Mouse (Mus musculus) forebrain, embryonic 16.5 days (tissue): ENCODE data around the gene Dcakd. TPM values are rescaled to one million over a fixed set of nuclear protein-coding genes. Genes with fewer than 3 reads are reported as not detected.

Source experiments
- ATAC-seq: fragments of 200-750 bp; cut with Nextera tagmentation; 2 replicates; pipeline ENCODE4 v1.8.0; 2017; ENCODE audit warnings: mild to moderate bottlenecking, moderate library complexity
- H3K27ac ChIP-seq: fragments of 300-500 bp; sonication (generic); 2 replicates; pipeline ENCODE4 v1.5.1; 2014; ENCODE audit warnings: low read length, control low read depth
- H3K27me3 ChIP-seq: fragments of 300-500 bp; sonication (generic); replicated peaks from 2 replicates; pipeline ENCODE4 v1.6.1; 2014; ENCODE audit warnings: low read length; ENCODE audit not compliant: control insufficient read depth, insufficient read depth
- H3K36me3 ChIP-seq: fragments of 300-500 bp; sonication (generic); 2 replicates; pipeline ENCODE4 v1.6.1; 2014; ENCODE audit not compliant: control insufficient read depth, insufficient read depth
- H3K4me1 ChIP-seq: fragments of 300-500 bp; sonication (generic); replicated peaks from 2 replicates; pipeline ENCODE4 v1.6.1; 2014; ENCODE audit warnings: low read length; ENCODE audit not compliant: control insufficient read depth, insufficient read depth
- H3K4me2 ChIP-seq: fragments of 300-500 bp; sonication (generic); 2 replicates; pipeline ENCODE4 v1.6.1; 2014; ENCODE audit warnings: mild to moderate bottlenecking, low read length, control low read depth
- H3K4me3 ChIP-seq: fragments of 300-500 bp; sonication (generic); replicated peaks from 2 replicates; pipeline ENCODE4 v1.5.1; 2014; ENCODE audit warnings: mild to moderate bottlenecking, low read length, control low read depth
- H3K9ac ChIP-seq: fragments of 300-500 bp; sonication (generic); replicated peaks from 2 replicates; pipeline ENCODE4 v1.6.1; 2014; ENCODE audit warnings: low read depth, low read length, control low read depth
- H3K9me3 ChIP-seq: fragments of 300-500 bp; sonication (generic); 2 replicates; pipeline ENCODE4 v1.6.1; 2016; ENCODE audit warnings: low read length; ENCODE audit not compliant: control insufficient read depth
- WGBS: fragments of 180-500 bp; shearing (Covaris S2); extraction: QIAGEN DNeasy Blood & Tissue Kit; methylation state at CpG from one replicate; pipeline ENCODE4 v1.1.7; 2014; 5-methylcytosine and 5-hydroxymethylcytosine counted together
- polyA plus RNA-seq: library from polyadenylated mRNA; unstranded; fragments of >200 nt; fragmentation: Nextera tagmentation; extraction: Ambion mirVana; gene quantifications from 2 replicates; pipeline ENCODE4 v1.2.1, GENCODE M21; 2015

Gene Dcakd
- polyA plus RNA-seq, 1 experiment from 2014 or later = 166 TPM

GRCm38 (mm10) chr11:103068272-103068671, 40.1 kb upstream of the Dcakd start:
- Histone ChIP-seq H3K4me1 (no peaks in the 10 kb centered on the region), H3K9ac (no peak overlapping the region), H3K27ac (no peak overlapping the region), H3K4me3 (no peak overlapping the region), H3K9me3 (no peaks in the 10 kb centered on the region), H3K36me3 (peaks cover 31% of the 10 kb centered on the region), H3K4me2 (no peak overlapping the region), H3K27me3 (no peaks in the 10 kb centered on the region)
- 93% methylated on average over 4 of the region's 4 CpGs for WGBS
- ATAC-seq = no peak

GRCm38 (mm10) chr11:103067457-103068001, 39.4 kb upstream of the Dcakd start:
- Histone ChIP-seq H3K4me3 (no peak overlapping the region), H3K27me3 (no peaks in the 10 kb centered on the region), H3K4me1 (no peaks in the 10 kb centered on the region), H3K9me3 (no peaks in the 10 kb centered on the region), H3K4me2 (no peak overlapping the region), H3K27ac (no peak overlapping the region), H3K9ac (no peak overlapping the region), H3K36me3 (peaks cover 31% of the 10 kb centered on the region)
- 83% methylated on average over 8 of the region's 8 CpGs for WGBS
- no peak for ATAC-seq

GRCm38 (mm10) chr11:103067051-103067361, 38.9 kb upstream of the Dcakd start:
- no peak overlapping the region for H3K9ac ChIP-seq
- no peak overlapping the region for H3K4me2 ChIP-seq
- peaks cover 31% of the 10 kb centered on the region for H3K36me3 ChIP-seq
- 96% methylated on average over 6 of the region's 6 CpGs for WGBS
- H3K4me3 ChIP-seq = no peak overlapping the region
- H3K9me3 ChIP-seq = no peaks in the 10 kb centered on the region
- ATAC-seq = no peak
- H3K27ac ChIP-seq = no peak overlapping the region
- no peaks in the 10 kb centered on the region for H3K4me1 ChIP-seq
- H3K27me3 ChIP-seq = no peaks in the 10 kb centered on the region

DNA sequence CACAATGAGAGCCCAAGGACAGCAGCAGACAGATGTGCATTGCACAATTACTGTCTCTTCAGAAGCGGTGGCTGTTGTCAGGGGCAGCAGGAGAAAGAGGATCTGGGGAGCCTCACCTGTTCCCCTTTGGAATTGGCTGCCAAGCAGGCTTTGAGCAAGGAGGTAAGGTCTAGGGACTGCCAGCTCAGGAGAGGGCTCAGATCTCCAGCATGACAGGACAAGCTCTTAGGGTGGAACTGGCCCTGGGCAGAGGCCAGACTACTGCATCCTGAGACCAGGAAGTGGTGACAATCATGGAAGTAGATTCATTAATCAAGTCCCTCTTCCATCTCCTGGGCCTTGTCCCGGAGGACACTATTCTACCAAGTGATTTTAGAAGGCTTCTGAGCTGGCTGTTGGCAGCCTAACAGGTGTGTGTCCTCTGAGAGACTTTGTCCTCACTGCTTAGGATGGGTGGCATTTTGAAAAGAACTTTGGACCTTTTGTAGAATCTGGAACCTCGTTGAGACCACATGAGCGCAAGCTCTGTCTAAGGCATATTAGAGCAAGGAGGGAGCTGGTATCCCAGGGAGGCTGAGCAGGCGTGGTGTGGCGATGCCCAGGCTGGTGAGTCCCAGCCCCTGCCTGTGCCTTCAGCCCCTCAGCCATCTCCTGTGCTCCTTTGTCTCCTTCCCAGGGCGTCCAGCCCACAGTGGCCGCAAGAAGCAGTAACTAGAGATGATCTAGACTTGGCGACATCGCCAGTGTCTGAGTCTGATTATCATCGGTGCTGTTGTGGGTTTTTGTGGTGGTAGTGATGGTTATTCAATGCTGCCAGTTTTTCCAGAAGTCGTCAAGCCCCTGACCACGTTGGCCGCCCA, 38.3 kb upstream of the Dcakd start:
- H3K36me3 ChIP-seq = peaks cover 31% of the 10 kb centered on the region
- WGBS = 93% methylated on average over 14 of the region's 14 CpGs
- H3K27me3 ChIP-seq = no peaks in the 10 kb centered on the region

GRCm38 (mm10) chr11:103058499-103059085, 30.5 kb upstream of the Dcakd start:
- H3K9me3 ChIP-seq = no peaks in the 10 kb centered on the region
- H3K36me3 ChIP-seq = peaks cover 35% of the 10 kb centered on the region
- 76% methylated on average over 3 of the region's 3 CpGs for WGBS
- no peaks in the 10 kb centered on the region for H3K27me3 ChIP-seq
- H3K9ac ChIP-seq = no peak overlapping the region
- no peak overlapping the region for H3K4me3 ChIP-seq
- no peak overlapping the region for H3K4me2 ChIP-seq
- ATAC-seq = no peak
- no peaks in the 10 kb centered on the region for H3K4me1 ChIP-seq
- H3K27ac ChIP-seq = no peak overlapping the region

More for the DNA sequence above, 38.3 kb upstream of the Dcakd start:
- Histone ChIP-seq H3K9me3 (no peaks in the 10 kb centered on the region), H3K27ac (no peak overlapping the region), H3K9ac (no peak overlapping the region), H3K4me1 (no peaks in the 10 kb centered on the region), H3K4me3 (no peak overlapping the region), H3K4me2 (no peak overlapping the region)
- ATAC-seq = no peak

DNA sequence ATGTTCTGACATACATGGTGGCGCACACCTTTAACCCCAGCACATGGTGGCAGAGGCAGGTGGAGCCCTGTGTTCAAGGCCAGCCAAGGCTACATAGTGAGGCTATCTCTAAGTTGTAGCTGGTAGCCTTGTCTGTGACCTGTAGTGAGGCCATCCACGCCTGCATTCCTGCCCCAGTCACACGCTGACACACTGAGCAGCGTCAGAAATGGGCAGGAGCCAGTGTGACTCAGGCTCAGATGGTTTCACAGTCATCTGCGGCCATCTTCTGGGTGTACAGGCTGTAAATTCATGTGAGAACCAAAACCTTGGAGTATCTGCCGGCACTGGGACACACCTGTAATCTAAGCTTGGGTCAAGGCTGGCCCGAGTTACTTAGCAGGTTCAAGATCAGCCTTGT, 28.5 kb upstream of the Dcakd start:
- Histone ChIP-seq H3K27ac (no peak overlapping the region), H3K4me1 (no peaks in the 10 kb centered on the region), H3K4me2 (no peak overlapping the region), H3K9ac (no peak overlapping the region), H3K9me3 (no peaks in the 10 kb centered on the region), H3K4me3 (no peak overlapping the region), H3K36me3 (peaks cover 39% of the 10 kb centered on the region), H3K27me3 (no peaks in the 10 kb centered on the region)
- no peak for ATAC-seq
- WGBS = 98% methylated on average over 7 of the region's 7 CpGs

DNA sequence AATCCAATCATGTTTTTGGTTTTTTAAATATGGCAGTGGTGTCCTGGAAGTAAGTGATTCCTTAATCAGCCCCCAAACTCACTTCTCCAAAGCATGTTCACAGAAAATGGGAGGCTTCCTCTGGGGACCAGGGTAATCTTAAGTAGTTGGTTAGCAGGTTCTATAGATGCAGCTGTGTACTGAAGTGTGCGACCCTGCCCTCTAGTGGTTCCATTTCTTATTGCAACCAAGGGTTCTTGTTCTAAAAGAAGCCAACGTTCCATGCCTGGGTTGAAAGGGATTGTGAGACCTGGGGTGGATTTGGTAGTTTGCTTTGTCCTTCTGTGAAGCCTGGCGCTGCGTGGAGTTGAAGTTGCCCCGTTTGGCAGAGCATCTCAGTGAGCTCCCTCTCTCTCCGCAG, 26.7 kb upstream of the Dcakd start:
- WGBS = 38% methylated on average over 6 of the region's 6 CpGs
- H3K27ac ChIP-seq = no peak overlapping the region
- no peaks in the 10 kb centered on the region for H3K9me3 ChIP-seq
- H3K9ac ChIP-seq = no peak overlapping the region
- no peak overlapping the region for H3K4me2 ChIP-seq
- no peaks in the 10 kb centered on the region for H3K4me1 ChIP-seq
- ATAC-seq = no peak
- peaks cover 34% of the 10 kb centered on the region for H3K36me3 ChIP-seq
- H3K27me3 ChIP-seq = no peaks in the 10 kb centered on the region
- no peak overlapping the region for H3K4me3 ChIP-seq

DNA sequence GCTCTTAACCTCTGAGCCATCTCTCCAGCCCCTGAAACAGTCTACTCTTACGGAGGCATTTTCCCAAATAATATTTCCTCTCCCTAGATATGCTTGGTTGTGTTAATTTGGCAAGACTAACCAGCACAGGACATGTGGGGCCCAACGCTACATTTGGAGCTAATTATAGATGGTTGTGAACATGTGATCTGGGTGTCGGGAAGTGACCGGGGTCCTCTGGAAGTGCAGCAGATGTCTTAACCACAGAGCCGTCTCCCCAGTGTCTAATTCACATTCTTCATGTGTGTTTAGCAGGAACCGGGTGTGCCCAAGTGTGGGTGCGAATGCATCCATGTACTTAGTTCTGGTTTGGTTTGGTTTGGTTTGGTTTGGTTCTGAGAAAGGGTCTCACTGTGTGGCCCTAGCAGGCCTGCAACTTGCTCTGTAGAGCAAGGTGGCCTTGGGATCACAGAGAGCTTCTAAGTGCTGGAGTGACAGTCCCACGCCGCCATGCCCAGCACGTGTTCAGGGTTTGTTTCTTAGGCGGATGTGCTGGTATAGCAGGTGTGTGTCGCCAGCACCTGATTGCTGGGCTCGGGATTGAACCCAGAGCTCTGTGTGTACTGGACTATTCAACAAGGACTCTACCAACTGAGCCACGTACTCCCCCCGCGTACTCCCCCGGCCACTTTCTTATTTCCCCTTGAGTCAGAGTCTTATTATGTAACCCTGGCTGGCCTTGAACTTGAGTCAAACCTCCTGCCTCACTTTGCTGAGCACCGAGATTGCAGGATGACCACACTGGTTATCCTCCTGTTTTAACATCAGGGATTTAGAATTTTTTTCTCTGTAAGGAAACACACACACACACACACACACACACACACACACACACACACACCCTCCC, 25.3 kb upstream of the Dcakd start:
- no peak overlapping the region for H3K9ac ChIP-seq
- H3K4me2 ChIP-seq = no peak overlapping the region
- WGBS = 95% methylated on average over 18 of the region's 18 CpGs
- no peaks in the 10 kb centered on the region for H3K4me1 ChIP-seq
- peaks cover 25% of the 10 kb centered on the region for H3K36me3 ChIP-seq
- no peaks in the 10 kb centered on the region for H3K9me3 ChIP-seq
- H3K4me3 ChIP-seq = no peak overlapping the region
- no peak for ATAC-seq
- H3K27me3 ChIP-seq = no peaks in the 10 kb centered on the region
- no peak overlapping the region for H3K27ac ChIP-seq

- ATAC-seq = no peak
- no peak overlapping the region for H3K4me2 ChIP-seq
- H3K36me3 ChIP-seq = peaks cover 23% of the 10 kb centered on the region
- no peak overlapping the region for H3K4me3 ChIP-seq
- H3K9ac ChIP-seq = no peak overlapping the region
- H3K4me1 ChIP-seq = no peaks in the 10 kb centered on the region
- WGBS = 92% methylated on average over 6 of the region's 6 CpGs
- H3K9me3 ChIP-seq = no peaks in the 10 kb centered on the region
- no peak overlapping the region for H3K27ac ChIP-seq
- H3K27me3 ChIP-seq = no peaks in the 10 kb centered on the region
Observed at GRCm38 (mm10) chr11:103052078-103052477, 23.9 kb upstream of the Dcakd start.
